Mouse (Mus musculus): ENCODE results near the gene Tmem198b. TPM values are rescaled to one million over a fixed set of nuclear protein-coding genes. Genes with fewer than 3 reads are reported as not detected.
A peak's percentile ranks its signal among the peaks of the same experiment; 100 is the strongest.
"Not testable (repeated sequence)": the region's sequence is repeated elsewhere in the genome, so short reads cannot be mapped to it uniquely, and the experiment has no call there.

Tmem198b gene
- 1 to 10 TPM; 7.6 to 8.9 TPM for total RNA-seq (2021)
- long read RNA-seq, experiment 1, partial matches to known transcripts, result 0 of 4 reads
- long read RNA-seq, experiment 1, other reads (novel, unspliced or antisense), result 2 of 4 reads
- long read RNA-seq, experiment 2, partial matches to known transcripts, result 1 of 4 reads
- long read RNA-seq, experiment 2, other reads (novel, unspliced or antisense), result 2 of 4 reads

DNA sequence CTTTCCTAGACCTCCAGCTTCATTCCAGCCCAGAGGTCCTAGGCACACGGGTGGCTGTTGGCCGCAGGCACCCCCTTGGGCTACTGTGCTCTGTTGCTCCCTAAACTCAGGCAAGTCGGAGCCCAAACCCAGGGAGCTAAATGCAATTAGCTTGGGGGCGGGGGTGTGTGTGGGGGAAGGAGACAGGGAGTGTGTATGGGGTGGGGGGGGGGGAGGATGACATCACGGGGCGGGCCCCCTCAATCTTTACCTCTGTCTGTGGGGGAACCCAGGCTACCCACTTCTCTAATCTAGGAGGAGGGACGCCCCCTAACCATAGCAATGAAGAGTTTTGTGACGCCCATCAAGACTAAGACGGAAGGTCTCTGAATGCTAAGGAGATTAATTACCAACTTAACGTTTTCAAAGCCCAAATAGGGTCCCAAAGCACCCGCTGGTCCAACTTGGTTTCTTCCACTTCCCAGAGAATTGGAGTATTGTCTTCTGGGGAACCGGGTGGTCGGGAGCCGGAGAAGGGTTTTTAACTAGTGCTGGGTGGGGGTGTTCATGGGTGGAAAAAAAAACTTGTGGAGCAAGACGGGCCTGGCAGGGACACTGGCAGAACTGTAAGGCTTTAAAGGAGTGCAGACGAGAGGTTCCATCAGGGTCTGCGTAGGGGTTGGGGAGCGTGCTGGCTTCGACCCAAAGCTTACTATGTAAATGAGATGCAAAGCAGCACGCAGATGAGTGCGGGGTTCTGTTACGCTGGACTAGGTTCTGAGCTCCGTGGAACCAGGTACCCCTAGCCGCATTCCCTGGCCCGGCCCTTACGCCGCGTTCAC lies at the start of gene Tmem198b:
Gene Tmem198b, minus strand, starts transcription at position 100 of the 821 bp plus-strand sequence.
- peak; percentile 69 to 73 for DNase-seq

DNA sequence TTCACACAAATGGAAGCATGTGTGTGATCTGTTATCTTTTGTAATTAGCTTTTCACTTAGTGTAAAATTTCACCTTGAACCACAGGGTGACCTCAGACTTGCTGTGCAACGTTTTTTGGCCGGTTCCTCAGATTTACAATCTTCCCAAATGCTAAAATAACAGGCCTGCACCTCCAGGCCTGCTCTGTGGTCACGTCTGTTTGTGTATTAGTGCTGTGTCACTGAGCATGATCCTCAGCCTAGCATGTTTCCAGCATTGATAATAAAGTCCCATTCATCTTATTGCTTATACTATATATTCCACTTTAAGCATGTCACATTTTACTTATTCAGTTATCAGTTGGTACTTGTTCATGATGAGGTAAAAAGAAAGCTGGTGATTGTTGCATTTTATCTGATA lies 46.2 kb upstream of the Tmem198b start:
- DNase-seq, result no peak

DNA sequence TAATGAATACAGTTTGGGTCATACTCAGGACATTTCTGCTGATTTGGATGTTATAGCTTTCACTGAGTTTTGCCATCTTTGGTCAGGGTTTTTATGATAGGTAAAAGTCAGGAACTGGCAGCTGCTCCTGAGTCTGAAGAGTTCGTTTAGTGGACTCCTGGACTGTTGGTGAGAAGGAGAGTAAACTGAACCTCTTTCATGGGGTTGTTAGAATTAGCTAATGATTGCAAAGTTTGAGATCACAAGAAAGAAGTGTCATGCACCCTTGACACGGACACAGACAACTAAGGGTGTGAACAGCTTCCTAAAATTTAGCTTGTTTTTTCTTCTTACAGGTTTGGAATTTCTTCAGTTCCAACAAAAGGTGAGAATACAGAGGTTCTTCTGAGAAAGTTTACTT lies 44.3 kb upstream of the Tmem198b start:
- no peak for DNase-seq

DNA sequence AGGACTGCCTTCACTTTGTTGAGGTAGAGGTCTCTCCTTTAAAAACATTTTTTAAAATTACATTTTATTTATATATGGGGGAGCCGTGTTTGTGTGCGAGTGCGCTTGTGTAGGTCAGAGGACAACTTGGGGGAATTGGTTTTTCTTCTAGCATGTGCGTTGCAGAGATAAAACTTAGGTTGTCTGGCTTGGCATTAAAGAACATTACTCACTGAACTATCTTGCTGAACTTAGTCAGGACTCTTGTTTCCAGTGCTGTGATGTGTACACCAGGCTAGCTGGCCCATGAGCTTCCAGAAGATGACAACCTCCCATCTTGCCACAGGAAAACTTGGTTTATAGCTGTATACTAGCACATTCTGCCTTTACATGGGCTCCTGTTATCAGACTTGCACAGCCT lies 42.5 kb upstream of the Tmem198b start:
- no peak for DNase-seq

DNA sequence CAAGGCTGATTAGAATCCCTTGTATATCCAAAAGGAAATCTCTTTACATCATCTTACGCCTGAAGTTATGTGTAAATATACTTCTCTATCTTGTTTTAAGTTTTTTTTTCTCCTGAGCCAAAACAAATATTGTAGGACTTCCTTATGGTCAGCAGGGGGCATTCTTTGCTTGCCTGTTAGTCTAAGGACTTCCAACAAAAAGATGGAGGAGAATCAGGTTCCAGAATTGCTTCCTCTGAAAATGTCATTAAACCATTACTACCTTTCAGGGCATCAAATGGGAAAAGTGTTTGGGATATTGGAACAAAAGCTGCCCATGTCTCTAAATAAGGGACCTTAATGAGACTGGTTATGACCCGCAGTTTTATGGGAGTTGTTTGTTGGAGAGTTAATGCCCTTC lies 41.3 kb upstream of the Tmem198b start:
- no peak for DNase-seq

DNA sequence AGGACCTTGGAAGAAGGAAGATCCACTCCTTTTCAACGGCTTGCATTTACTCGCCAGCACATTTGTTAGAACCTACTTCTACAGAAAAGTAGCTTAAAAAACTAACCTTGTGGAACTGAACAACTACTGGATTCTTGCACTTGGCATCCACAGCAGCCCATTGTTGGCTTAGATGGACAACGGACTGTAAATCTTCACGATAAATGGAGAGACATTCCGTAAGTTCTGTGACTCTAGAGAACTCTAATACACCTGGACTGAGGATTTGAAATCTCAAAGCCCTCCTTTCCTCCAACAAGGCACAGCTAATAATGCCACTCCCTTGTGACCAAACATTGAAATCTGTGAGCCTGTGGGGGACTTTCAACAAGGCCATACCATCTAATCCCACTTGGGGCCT lies 39.1 kb upstream of the Tmem198b start:
- DNase-seq, result no peak

DNA sequence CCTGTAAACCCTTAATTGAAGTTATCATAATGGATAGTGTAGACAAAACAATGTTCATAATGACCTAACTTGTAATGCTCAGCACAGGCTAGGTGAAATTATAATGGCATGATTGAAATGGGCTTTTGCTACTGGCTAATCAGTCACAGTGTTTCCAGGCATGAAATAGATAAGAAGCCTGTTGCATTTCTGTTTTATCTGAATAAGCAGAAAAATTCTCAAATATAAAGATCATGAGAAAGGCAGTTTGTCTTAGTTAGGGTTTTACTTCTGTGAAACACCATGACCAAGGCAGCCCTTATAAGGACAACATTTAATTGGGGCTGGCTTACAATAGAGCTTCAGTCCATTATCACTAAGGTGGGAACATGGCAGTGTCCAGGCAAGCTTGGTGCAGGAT lies 36.4 kb upstream of the Tmem198b start:
- DNase-seq, result no peak

DNA sequence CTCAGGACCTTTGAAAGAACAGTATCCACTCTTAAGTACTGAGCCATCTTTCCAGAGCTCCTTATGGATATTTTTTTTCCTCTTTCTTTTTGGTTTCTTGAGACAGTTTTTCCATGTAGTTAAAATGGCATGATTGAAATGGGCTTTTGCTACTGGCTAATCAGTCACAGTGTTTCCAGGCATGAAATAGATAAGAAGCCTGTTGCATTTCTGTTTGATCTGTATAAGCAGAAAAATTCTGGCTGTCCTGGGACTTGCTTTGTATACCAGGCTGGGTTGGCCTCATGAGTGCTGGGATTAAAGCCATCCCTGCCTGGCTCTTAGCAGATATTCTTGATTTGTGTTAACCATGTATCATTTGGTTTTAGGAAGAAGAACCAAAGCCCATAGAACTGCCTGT lies 35.3 kb upstream of the Tmem198b start:
- no peak for DNase-seq

DNA sequence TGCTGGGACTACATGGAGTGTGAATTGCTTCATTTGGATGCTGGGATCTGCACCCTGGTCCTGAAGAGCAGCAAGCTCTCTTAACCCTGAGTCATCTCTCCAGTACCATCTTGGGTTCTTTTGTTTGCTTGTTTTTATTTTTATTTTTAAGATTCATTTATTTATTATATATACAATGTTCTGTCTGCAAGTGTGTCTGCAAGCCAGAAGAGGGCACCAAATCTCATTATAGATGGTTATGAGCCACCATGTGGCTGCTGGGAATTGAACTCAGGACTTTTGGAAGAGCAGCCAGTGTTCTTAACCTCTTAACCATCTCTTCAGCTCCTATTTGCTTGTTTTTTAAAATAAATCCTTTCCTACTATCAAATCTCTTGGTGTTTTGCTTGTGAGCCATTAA lies 33.2 kb upstream of the Tmem198b start:
- no peak for DNase-seq

DNA sequence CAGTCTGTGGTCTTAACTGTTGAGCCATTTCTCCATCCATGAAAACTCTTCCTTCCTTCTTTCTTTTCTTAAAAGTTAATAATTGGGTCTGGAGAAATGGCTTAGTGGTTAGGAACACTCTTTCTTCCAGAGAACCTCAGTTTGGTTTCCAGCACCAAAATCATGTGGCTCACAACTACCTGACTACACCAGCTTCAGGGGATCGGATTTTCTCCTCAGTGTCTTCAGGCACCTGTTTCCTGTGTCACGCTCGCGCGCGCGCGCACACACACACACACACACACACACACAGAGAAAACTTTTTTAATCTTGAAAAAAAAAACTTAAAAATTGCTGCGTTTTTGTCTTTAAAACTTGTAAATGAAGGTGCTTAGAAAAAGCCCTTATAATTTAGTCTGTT lies 19.7 kb upstream of the Tmem198b start:
- no peak for DNase-seq

DNA sequence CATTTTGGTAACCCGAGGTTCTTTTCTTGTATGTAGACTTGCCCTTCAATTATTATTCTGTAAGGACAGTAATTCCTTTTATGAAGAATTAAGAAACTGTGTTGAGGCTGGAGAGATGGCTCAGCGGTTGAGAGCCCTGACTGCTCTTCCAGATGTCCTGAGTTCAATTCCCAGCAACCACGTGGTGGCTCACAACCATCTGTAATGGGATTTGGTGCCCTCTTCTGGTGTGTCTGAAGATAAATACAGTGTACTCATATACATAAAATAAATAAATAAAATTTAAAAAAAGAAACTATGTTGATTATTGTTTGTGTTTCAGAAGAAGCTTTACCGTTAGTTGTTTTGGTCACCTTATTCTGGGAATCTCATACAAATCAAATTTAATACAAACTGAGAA lies 18.9 kb upstream of the Tmem198b start:
- not testable (repeated sequence) for DNase-seq

DNA sequence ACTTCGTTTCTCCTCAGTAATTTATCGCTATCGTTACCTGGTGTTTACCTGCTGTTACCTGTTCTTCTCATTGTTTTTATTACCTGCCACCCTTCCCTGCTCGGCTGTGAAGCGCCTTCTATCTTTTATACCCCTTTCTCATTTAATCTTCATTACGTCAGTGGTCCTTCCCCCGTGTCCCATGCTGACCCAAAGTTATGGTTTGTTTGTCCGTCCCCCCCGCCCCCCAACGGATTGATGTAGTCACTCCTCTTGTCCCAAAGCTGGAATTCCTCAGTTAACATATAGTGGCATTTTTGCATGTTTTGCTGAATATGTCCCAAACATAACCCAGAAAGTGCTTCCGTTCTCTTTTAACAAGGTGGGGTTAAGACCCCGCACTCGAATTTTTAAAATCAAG lies 18.0 kb upstream of the Tmem198b start:
- no peak for DNase-seq

DNA sequence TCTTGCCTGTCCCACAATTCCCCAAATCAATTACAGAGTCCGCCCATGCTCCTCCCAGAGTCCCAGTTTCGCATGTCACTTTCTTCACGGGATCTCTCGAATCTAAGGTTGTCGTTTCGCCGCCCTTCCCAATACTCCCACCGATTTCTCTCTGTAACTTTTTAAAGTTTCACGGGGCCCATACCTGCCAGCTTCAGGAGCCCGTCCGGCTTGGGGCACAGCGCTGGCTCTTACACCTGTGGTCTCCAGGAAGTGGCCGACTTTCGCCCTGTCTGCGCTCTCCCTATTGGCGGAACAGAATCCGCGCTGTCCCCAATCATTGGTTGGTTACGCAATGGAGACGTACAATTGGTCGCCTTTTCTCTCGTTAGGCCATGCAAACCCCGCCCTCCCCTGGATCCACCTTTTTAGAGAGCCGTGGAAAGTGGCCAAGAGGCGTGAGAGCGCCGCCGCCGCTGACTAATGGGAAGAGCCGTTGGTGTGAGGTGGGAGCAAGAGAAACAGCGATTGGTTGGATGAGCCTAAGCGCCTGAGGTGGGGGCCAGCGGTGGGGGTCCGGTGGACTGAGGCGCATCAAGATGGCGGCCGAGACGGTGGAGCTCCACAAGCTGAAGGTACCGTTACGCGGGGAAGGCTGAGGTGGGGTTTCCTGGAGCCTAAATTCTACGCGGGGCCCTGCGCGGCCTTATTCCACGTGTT lies 17.3 kb upstream of the Tmem198b start, which contains the start of gene Ormdl2:
Gene Ormdl2, minus strand, starts transcription at position 288 of the 699 bp plus-strand sequence.
- peak; percentile 98 for DNase-seq

DNA sequence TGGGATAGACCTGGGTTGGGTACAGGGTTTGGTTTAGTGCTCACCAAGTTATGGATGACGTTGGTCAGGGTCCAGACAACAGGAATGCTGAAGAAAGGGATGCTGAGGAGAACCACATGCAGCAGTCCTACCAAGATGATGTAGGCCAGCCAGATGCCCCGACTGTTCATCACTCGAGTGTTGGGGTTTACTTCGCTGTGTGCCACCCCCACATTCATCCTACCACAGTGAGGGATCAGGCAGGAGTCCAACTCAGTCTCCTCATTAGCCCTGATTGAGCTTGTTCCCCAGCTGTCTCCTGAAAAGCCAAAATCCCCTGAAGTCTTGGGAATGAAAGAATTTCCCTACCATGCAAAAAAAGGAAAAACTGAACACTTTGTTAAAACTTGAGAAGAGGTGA lies 16.0 kb upstream of the Tmem198b start:
- no peak for DNase-seq

DNA sequence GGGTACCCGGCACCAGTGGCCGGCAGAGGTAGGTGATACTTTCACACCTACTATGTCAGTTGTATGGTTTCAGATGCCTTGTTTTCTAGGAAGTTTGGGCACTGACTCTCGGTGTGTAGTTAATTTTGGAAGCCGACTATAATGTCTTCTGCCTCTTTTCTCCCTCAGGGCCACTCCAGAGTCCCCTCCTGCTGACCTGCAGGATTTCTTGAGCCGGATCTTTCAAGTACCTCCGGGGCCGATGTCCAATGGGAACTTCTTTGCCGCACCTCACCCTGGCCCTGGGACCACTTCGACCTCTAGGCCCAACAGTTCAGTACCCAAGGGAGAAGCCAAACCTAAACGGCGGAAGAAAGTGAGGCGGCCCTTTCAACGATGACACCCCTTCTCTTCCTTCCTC lies 12.9 kb upstream of the Tmem198b start, which contains the start of gene Sarnp:
Gene Sarnp, plus strand, starts transcription at position 301 of the 400 bp plus-strand sequence.
- DNase-seq, result no peak

DNA sequence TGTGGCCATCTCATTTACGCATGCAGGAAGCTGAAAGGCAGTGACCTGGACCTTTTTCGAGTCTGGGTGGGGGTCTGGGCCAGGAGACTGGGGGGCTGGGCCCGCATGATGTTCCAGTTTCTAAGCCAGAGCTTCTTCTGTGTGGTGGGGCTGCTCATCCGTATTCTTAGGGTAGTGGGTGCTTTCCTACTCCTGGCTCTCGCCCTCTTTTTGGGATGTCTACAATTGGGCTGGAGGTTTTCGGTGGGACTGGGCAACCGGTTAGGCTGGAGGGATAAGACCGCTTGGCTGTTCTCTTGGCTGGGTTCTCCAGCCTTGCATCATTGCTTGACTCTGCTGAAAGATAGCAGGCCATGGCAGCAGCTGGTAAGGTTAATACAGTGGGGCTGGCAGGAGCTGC lies 2.8 kb upstream of the Tmem198b start:
- no peak for DNase-seq

DNA sequence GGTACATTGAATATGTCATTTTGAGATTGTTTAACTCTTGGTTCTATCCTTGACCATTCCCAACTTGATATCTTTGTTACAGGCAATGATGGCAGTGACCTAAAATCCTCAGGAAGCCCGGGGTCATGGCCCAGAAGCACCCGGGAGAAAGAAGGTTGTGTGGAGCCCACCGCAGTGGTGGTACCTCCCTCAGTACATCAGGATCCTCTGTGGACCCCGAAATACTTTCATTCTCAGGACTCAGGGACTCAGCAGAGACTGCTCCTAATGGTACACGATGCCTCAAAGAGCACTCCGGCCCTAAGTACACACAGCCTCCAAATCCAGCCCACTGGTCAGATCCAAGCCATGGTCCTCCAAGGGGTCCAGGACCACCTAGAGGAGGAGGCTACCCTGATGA lies 1.9 kb upstream of the Tmem198b start:
- DNase-seq, result no peak

DNA sequence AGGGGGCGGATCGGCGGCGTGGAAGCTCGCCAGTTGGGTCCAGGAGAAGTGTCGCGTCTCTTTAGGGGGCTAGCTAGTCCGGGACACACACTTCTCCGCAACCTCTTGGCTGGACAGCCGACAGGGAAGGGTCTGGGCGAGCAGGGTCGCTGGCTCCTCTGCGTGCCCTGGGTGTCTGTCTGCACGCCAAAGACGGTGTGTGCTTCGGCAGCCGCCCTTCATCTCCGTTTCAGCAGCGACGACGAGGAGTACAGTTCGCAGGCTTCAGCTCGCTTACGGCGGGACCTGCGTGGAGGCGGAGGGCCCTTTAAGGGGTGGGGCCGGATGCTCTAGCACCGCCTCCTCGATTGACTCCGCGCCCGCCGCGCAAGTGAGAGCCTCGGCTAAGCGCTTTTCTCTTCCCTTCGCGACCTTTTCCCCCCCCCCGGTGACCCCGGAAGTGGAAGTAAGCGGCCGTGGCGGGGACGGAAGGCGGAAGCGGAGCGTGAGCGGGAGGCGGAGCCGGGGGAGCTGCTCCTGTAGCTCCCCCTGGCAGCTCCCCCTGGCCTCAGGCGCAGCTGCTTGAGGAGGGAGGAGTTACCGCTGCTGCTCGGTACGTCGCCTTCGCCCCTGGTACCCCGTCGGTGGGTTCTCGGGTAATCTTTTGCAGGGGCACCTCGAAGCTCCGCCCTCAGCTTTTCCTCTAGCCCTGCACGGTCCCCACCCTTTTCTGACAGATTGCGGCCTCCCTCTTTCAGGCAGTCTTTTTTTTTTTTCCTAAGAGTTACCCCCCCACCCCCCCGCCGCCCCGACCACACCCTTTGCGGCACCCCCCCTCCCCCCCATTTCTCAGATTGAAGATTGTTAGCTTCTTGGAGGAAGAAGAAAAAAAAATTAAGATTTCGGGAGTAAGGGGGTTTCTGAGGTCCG lies 1.2 kb upstream of the Tmem198b start:
- DNase-seq, result peak; percentile 97 to 98

DNA sequence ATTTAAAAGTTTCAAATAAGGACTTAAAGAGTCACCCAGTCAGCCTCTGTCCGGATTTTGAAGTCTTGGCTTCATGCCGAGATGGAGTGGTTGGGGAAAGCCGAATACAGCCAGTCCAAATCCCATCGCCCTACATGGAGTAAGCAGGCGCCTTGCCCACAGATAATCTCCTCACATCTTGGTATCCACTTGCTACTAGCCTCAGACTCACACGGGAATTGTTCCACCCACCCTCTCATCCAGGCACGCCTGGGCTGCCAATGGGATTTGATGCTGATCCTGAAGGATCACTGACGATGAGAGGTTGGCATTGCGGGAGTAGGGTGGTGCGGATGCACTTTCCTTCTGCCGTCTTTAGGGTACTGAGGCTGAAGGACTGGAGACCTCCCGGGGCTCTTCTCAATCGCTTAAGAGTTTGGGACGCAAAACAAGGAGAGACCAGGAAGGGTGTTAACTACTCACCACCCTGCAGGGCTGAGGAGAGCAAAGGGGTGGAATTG lies 349 bp downstream of the Tmem198b start, which contains the start of gene Dnajc14:
Gene Dnajc14, plus strand, starts transcription at position 292 of the 500 bp plus-strand sequence.
- DNase-seq, result peak; percentile 54 to 63

DNA sequence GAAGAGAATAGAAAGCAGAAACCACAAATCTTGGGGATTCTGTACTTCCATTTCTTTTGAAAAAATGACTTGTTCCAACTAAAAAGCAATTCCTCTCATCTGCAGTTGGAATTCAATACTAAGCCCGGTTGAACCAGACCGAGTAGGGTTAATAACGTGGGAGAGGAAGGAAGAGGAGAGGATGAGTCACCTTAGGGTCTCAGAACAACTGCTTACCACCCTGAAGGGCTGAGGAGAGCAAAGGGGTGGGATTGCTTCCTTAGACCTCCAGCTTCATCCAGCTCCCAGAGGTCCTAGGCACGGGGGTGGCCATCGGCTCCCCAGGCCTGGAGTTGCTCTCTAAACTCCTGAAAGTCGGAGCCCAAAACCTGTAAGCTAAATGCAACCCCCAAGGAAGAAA lies 809 bp downstream of the Tmem198b start:
- no peak for DNase-seq

DNA sequence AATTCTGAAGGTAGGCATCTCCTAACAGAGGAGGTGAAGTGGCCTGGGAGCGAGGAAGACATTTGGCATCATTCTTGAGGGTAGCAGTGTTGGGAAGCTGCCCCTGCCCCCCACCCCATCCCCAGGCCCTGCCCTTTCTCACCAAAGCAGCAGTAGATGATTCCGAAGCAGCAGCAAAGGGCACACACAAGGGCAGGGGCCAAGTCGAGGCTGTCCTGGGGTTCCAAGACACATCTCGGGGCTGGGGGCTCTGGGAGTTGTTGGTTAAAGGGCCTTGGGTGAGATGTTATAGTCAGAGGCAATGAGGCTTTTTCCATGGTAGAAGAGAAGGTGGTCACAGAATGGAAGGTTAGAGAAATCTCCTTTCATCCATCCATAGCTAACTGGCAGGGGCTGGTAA lies 1.2 kb downstream of the Tmem198b start:
- DNase-seq, result no peak

All from adrenal gland, postnatal 36 days (tissue).